Mouse (Mus musculus): ENCODE results near the gene Prkcq. TPM values are rescaled to one million over a fixed set of nuclear protein-coding genes. Genes with fewer than 3 reads are reported as not detected.
A peak's percentile ranks its signal among the peaks of the same experiment; 100 is the strongest.
"Not testable (repeated sequence)": the region's sequence is repeated elsewhere in the genome, so short reads cannot be mapped to it uniquely, and the experiment has no call there.

The Prkcq gene
- polyA plus RNA-seq, 1 experiment, result 48.4 TPM

DNA sequence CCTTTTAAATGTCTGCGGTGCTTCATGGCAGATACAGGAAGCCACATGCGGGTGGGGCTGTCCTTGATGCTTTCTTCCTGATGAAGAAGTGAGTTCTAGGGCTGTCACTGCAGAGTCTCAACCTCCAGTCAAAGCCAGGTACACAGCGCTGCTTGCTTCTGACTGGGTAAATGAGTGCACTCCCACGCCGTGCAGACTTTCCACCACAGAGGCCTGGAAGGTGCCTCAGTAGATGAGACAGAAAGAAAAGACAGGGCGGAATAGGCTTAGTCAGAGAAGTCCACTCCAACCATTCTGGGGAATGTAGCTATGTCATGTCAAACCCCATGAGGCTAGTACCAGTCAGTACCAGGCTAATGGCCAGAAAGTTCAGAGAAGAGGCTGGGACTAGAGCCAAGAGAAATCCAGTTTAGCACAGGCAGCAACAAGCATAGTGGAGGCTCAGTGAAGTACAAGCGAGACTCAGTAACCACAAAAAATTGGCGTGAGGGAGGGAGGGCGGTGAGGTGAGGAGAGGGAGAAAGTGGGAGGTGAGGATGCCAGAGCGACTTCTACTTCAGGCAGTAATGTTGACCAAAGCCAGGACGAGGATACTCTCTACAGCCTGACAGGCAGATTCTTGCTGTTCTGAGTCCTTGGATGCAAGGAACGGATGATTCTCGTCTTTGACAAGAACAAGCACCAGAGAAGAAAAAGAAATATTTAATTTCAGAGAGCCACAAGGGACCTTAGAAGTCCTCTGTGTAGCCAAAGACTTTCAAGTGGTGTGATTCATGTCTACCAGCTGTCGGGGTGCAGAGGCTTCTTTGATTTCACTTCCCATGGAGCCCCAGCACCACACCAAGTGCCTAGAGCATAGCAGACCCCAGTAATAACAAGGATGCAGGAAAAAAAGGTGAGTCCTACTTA is 167.3 kb downstream of the Prkcq start:
- H3K27me3 ChIP-seq (ENCODE audit: control insufficient read depth, insufficient read depth, low read length), result no peaks in the 10 kb centered on the region
- no peak overlapping the region for H3K4me3 ChIP-seq (ENCODE audit: control insufficient read depth, insufficient read depth, low read length)
- H3K36me3 ChIP-seq (ENCODE audit: control insufficient read depth, insufficient read depth, low read length), result no peaks in the 10 kb centered on the region
- H3K27ac ChIP-seq (ENCODE audit: control insufficient read depth, insufficient read depth, low read length), result peak overlapping the region; percentile 78
- TF ChIP-seq CTCF (IDR thresholded peaks at IDR 0.05; ENCODE audit: borderline replicate concordance, control insufficient read depth, extremely low read depth, insufficient read depth, low read length, poor library complexity) (no peak), POLR2A (IDR thresholded peaks at IDR 0.05; ENCODE audit: control insufficient read depth, extremely low read depth, insufficient read depth, low read length, poor library complexity) (no peak)
- 6% methylated on average over 14 of the region's 14 CpGs for WGBS
- H3K4me1 ChIP-seq (replicated peaks; ENCODE audit: control insufficient read depth, insufficient read depth, low read length), result peaks cover 14% of the 10 kb centered on the region
- peak; percentile 48 for DNase-seq

DNA sequence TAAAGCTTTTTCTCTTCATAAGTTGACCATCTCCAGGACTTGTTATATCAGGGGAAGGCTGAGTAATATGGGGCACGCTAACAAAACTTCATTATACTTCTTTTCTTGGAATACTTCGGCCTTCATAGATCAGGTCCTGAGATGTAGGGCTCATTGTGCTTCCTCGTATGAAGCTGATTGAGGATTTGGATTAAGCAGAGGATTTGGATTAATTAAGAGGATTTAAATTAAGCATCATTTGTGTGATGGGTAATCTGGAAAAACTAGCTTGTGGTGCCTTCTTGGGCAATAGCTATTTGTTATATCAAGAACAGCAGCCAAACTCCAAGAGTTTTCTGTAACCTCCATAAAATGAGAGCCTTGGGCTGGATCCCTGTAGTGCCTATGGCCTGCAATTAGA is 172.8 kb downstream of the Prkcq start:
- Histone ChIP-seq H3K36me3 (ENCODE audit: control insufficient read depth, insufficient read depth, low read length) (no peaks in the 10 kb centered on the region), H3K27ac (ENCODE audit: control insufficient read depth, insufficient read depth, low read length) (no peak overlapping the region), H3K27me3 (ENCODE audit: control insufficient read depth, insufficient read depth, low read length) (no peaks in the 10 kb centered on the region), H3K4me1 (replicated peaks; ENCODE audit: control insufficient read depth, insufficient read depth, low read length) (0 out of 2 replicates have a peak, but pooled peaks cover 3% of the 10 kb centered on the region), H3K4me3 (ENCODE audit: control insufficient read depth, insufficient read depth, low read length) (no peak overlapping the region)
- 96% methylated on average over 3 of the region's 3 CpGs for WGBS
- DNase-seq, result no peak
- TF ChIP-seq POLR2A (IDR thresholded peaks at IDR 0.05; ENCODE audit: control insufficient read depth, extremely low read depth, insufficient read depth, low read length, poor library complexity) (no peak), CTCF (IDR thresholded peaks at IDR 0.05; ENCODE audit: borderline replicate concordance, control insufficient read depth, extremely low read depth, insufficient read depth, low read length, poor library complexity) (no peak)

DNA sequence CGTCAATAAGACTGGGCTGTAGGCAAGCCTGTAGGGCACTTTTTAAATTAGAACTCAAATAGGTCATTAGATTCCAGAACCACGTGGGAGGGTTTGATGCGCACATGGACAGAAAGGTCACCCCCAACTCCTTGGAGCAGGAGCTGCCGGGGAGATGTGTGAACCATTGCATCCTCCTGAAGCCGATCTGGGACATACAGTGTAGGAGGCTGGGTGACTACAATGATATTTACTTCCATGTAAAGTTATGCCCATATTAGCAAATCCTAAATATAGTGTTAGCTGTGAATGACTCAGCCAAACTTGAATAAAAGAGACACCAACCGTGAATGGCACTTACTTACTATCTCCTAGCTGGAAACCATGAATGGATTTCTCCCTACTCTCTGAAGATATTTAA is 174.5 kb downstream of the Prkcq start:
- not testable (repeated sequence) for H3K27me3 ChIP-seq (ENCODE audit: control insufficient read depth, insufficient read depth, low read length); DNase-seq; H3K4me1 ChIP-seq (replicated peaks; ENCODE audit: control insufficient read depth, insufficient read depth, low read length); H3K27ac ChIP-seq (ENCODE audit: control insufficient read depth, insufficient read depth, low read length); H3K36me3 ChIP-seq (ENCODE audit: control insufficient read depth, insufficient read depth, low read length); H3K4me3 ChIP-seq (ENCODE audit: control insufficient read depth, insufficient read depth, low read length)
- 92% methylated on average over 6 of the region's 6 CpGs for WGBS

DNA sequence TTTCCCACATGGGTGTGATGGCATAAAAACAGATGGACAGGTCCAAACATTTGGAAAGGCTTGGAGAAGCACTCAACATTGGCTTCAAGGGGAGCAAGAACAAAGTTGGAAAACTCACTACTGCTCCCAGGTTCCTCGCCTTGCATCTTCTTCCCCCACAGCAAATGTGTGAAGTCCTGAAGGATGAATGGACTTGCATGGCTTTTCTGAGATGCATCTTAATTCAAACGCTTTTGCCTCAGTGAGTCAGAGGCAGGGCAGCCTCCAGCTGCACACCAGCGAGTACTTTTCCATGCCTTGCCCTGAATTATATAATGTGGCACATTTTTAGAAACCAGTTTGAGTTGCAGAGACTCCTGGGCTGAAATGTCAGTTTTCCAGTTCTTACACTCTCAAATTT is 175.9 kb downstream of the Prkcq start:
- DNase-seq, result no peak
- 94% methylated on average over 3 of the region's 3 CpGs for WGBS
- H3K4me1 ChIP-seq (replicated peaks; ENCODE audit: control insufficient read depth, insufficient read depth, low read length), result no peaks in the 10 kb centered on the region
- H3K27me3 ChIP-seq (ENCODE audit: control insufficient read depth, insufficient read depth, low read length), result no peaks in the 10 kb centered on the region
- H3K36me3 ChIP-seq (ENCODE audit: control insufficient read depth, insufficient read depth, low read length), result no peaks in the 10 kb centered on the region
- TF ChIP-seq CTCF (IDR thresholded peaks at IDR 0.05; ENCODE audit: borderline replicate concordance, control insufficient read depth, extremely low read depth, insufficient read depth, low read length, poor library complexity) (no peak), POLR2A (IDR thresholded peaks at IDR 0.05; ENCODE audit: control insufficient read depth, extremely low read depth, insufficient read depth, low read length, poor library complexity) (no peak)
- no peak overlapping the region for H3K27ac ChIP-seq (ENCODE audit: control insufficient read depth, insufficient read depth, low read length)
- H3K4me3 ChIP-seq (ENCODE audit: control insufficient read depth, insufficient read depth, low read length), result no peak overlapping the region

Data from thymus, adult 2 months (tissue).